Mouse (Mus musculus) MEL (cell line): ENCODE results near the gene Med11.

Experiments
- CTCF ChIP-seq, 3 experiments: IDR thresholded peaks in 2 of 3; conservative IDR thresholded peaks in 1 of 3; 2 replicates each; pipeline ENCODE4 v1.5.1; 2011 to 2012; ENCODE audit warnings: low read length in 3 of 3, low read depth in 2 of 3, mild to moderate bottlenecking in 2 of 3, improper control_type of control experiment in 1 of 3, inconsistent platforms in 1 of 3, mixed read lengths in 1 of 3, moderate library complexity in 1 of 3; ENCODE audit not compliant: control insufficient read depth in 1 of 3, insufficient read depth in 1 of 3, poor library complexity in 1 of 3, severe bottlenecking in 1 of 3
- EP300 ChIP-seq, 2 experiments: IDR thresholded peaks; 2 replicates each; pipeline ENCODE4 v1.6.1; 2011; ENCODE audit warnings: improper control_type of control experiment in 2 of 2, low read length in 2 of 2, low read depth in 1 of 2, mild to moderate bottlenecking in 1 of 2
- MAX ChIP-seq: IDR thresholded peaks from 2 replicates; pipeline ENCODE4 v1.6.1; 2011; ENCODE audit warnings: low read length, improper control_type of control experiment
- POLR2A ChIP-seq, 2 experiments: IDR thresholded peaks; 2 replicates each; pipeline ENCODE4 v1.6.1; 2011 to 2012; ENCODE audit warnings: low read length in 2 of 2, mild to moderate bottlenecking in 2 of 2, control low read depth in 1 of 2, improper control_type of control experiment in 1 of 2, low read depth in 1 of 2, moderate library complexity in 1 of 2; ENCODE audit not compliant: control insufficient read depth in 1 of 2, insufficient read depth in 1 of 2, poor library complexity in 1 of 2
- RAD21 ChIP-seq: IDR thresholded peaks from 2 replicates; pipeline ENCODE4 v1.6.1; 2011; ENCODE audit warnings: mild to moderate bottlenecking, low read depth, low read length, improper control_type of control experiment
- SMC3 ChIP-seq: IDR thresholded peaks from 2 replicates; pipeline ENCODE4 v1.6.1; 2011; ENCODE audit warnings: low read depth, low read length, improper control_type of control experiment
- TBP ChIP-seq: IDR thresholded peaks from 2 replicates; pipeline ENCODE4 v1.8.0; 2011; ENCODE audit warnings: low read depth, low read length, improper control_type of control experiment
- TCF12 ChIP-seq: IDR thresholded peaks from 2 replicates; pipeline ENCODE4 v1.6.1; 2014; ENCODE audit warnings: low read depth, mild to moderate bottlenecking, inconsistent platforms, low read length, improper control_type of control experiment, moderate library complexity
- UBTF ChIP-seq: IDR thresholded peaks from 2 replicates; pipeline ENCODE4 v1.6.1; 2012; ENCODE audit warnings: low read depth, mild to moderate bottlenecking, inconsistent platforms, low read length, improper control_type of control experiment, moderate library complexity, borderline replicate concordance; ENCODE audit not compliant: insufficient read depth
- USF1 ChIP-seq: IDR thresholded peaks from 2 replicates; pipeline ENCODE4 v1.6.1; 2014; ENCODE audit warnings: low read depth, mild to moderate bottlenecking, inconsistent platforms, low read length, improper control_type of control experiment, moderate library complexity
- ZKSCAN1 ChIP-seq: IDR thresholded peaks from 2 replicates; pipeline ENCODE4 v1.6.1; 2012; ENCODE audit warnings: low read depth, mild to moderate bottlenecking, inconsistent platforms, low read length, improper control_type of control experiment, moderate library complexity

GRCm38 (mm10) chr11:70502018-70502417 is 50.3 kb downstream of the Med11 start:
- TF ChIP-seq CTCF (IDR thresholded peaks at IDR 0.05 in 2 of 3, conservative IDR thresholded peaks at IDR 0.05 in 1 of 3; ENCODE audit: control insufficient read depth in 1 of 3, insufficient read depth in 1 of 3, low read depth in 2 of 3, low read length in 3 of 3, poor library complexity in 1 of 3, severe bottlenecking in 1 of 3) (no peak), SMC3 (no peak), RAD21 (no peak), ZKSCAN1 (no peak), EP300 (IDR thresholded peaks at IDR 0.05; ENCODE audit: low read depth in 1 of 2, low read length in 2 of 2) (no peak), MAX (no peak), POLR2A (IDR thresholded peaks at IDR 0.05; ENCODE audit: control insufficient read depth in 1 of 2, insufficient read depth in 1 of 2, low read depth in 1 of 2, low read length in 2 of 2, poor library complexity in 1 of 2) (no peak), TCF12 (no peak), USF1 (no peak), UBTF (no peak), TBP (no peak)
